Mouse (Mus musculus): ENCODE measurements around the gene Kcnj15. TPM values are rescaled to one million over a fixed set of nuclear protein-coding genes. Genes with fewer than 3 reads are reported as not detected.

Gene Kcnj15
- total and polyA plus RNA-seq, 3 experiments: 0.22 TPM; not detected in 2

DNA sequence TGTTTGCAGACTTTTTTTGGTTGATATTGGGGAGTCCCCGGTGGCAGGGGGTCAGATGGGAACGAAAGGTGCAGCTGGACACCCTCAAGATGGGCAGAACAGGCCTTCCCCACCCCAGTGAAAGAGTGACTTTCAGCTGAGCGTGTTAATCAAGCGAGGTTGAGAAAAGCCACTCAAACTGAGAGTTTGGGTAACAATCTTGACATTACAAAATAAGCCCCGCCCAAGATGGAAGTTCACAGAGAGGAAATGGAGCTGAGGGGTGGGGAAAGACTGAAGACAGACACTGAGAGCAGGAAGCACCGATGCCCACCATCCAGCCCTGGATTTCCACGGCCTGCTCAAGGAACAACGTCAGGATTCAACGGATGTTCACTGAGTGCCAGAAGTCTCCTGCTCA, 91.2 kb downstream of the Kcnj15 start:
- H3K27me3 ChIP-seq (ENCODE audit: insufficient read depth, low read length): no peaks in the 10 kb centered on the region
- no peaks in the 10 kb centered on the region for H3K9me3 ChIP-seq (replicated peaks)
- peaks cover 78% of the 10 kb centered on the region for H3K4me1 ChIP-seq (ENCODE audit: insufficient read depth, low read depth, low read length)
- TF ChIP-seq GATA1 (IDR thresholded peaks at IDR 0.05; ENCODE audit: borderline replicate concordance, low read length): no peak
- no peak for TF ChIP-seq CTCF (IDR thresholded peaks at IDR 0.05; ENCODE audit: low read depth, low read length)
- TF ChIP-seq TAL1 (conservative IDR thresholded peaks at IDR 0.05; ENCODE audit: low read depth, low read length): no peak
- TF ChIP-seq GATA2 (IDR thresholded peaks at IDR 0.05; ENCODE audit: borderline replicate concordance, low read depth, low read length): no peak
- no peak for TF ChIP-seq POLR2AphosphoS5 (IDR thresholded peaks at IDR 0.05; ENCODE audit: insufficient replicate concordance, low read depth, low read length)
- no peak overlapping the region for H3K4me3 ChIP-seq (ENCODE audit: low read depth, low read length)
- ATAC-seq (ENCODE audit: extremely low read depth, insufficient number of reproducible peaks, low FRiP score, poor library complexity, severe bottlenecking) (no peak), DNase-seq (ENCODE audit: low spot score) (no peak)
- H3K36me3 ChIP-seq (replicated peaks): no peaks in the 10 kb centered on the region

GRCm38 (mm10) chr16:95349344-95349743, 92.0 kb downstream of the Kcnj15 start:
- TF ChIP-seq CTCF (IDR thresholded peaks at IDR 0.05; ENCODE audit: low read depth, low read length) (no peak), GATA1 (IDR thresholded peaks at IDR 0.05; ENCODE audit: borderline replicate concordance, low read length) (no peak), GATA2 (IDR thresholded peaks at IDR 0.05; ENCODE audit: borderline replicate concordance, low read depth, low read length) (no peak), POLR2AphosphoS5 (IDR thresholded peaks at IDR 0.05; ENCODE audit: insufficient replicate concordance, low read depth, low read length) (no peak), TAL1 (conservative IDR thresholded peaks at IDR 0.05; ENCODE audit: low read depth, low read length) (no peak)
- Histone ChIP-seq H3K4me1 (ENCODE audit: insufficient read depth, low read depth, low read length) (peaks cover 86% of the 10 kb centered on the region), H3K36me3 (replicated peaks) (no peaks in the 10 kb centered on the region), H3K27me3 (ENCODE audit: insufficient read depth, low read length) (no peaks in the 10 kb centered on the region), H3K4me3 (ENCODE audit: low read depth, low read length) (no peak overlapping the region), H3K9me3 (replicated peaks) (no peaks in the 10 kb centered on the region)
- no peak for ATAC-seq (ENCODE audit: extremely low read depth, insufficient number of reproducible peaks, low FRiP score, poor library complexity, severe bottlenecking)
- no peak for DNase-seq (ENCODE audit: low spot score)

DNA sequence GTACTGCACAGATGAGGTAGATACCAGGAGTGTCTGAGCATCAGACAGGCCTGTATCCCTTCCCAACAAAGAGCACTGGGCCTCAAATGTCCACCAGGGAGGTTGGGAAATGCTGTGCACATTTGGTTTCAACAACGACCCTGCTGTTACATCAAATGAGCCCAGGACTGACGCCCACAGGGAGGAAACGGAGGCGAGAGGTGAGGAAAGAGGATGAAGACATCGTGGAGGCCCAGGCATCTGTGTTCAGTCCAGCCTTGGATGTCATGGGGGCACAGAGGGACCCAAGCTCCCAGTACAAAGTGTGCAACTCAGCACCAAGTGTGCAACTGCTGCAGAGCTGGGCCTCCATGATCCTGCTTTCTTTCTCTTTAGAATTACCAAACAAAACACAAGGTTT, 92.4 kb downstream of the Kcnj15 start:
- Histone ChIP-seq H3K27me3 (ENCODE audit: insufficient read depth, low read length) (no peaks in the 10 kb centered on the region), H3K4me1 (ENCODE audit: insufficient read depth, low read depth, low read length) (peaks cover 84% of the 10 kb centered on the region), H3K36me3 (replicated peaks) (no peaks in the 10 kb centered on the region), H3K9me3 (replicated peaks) (no peaks in the 10 kb centered on the region), H3K4me3 (ENCODE audit: low read depth, low read length) (no peak overlapping the region)
- DNase-seq (ENCODE audit: low spot score) (no peak), ATAC-seq (ENCODE audit: extremely low read depth, insufficient number of reproducible peaks, low FRiP score, poor library complexity, severe bottlenecking) (no peak)
- TF ChIP-seq GATA2 (IDR thresholded peaks at IDR 0.05; ENCODE audit: borderline replicate concordance, low read depth, low read length): no peak
- TF ChIP-seq TAL1 (conservative IDR thresholded peaks at IDR 0.05; ENCODE audit: low read depth, low read length): no peak
- TF ChIP-seq GATA1 (IDR thresholded peaks at IDR 0.05; ENCODE audit: borderline replicate concordance, low read length): no peak
- TF ChIP-seq CTCF (IDR thresholded peaks at IDR 0.05; ENCODE audit: low read depth, low read length): no peak
- TF ChIP-seq POLR2AphosphoS5 (IDR thresholded peaks at IDR 0.05; ENCODE audit: insufficient replicate concordance, low read depth, low read length): no peak
